Mouse (Mus musculus) kidney, postnatal 25 days (tissue): ENCODE measurements around the gene Thbs4.

Experiments
- DNase-seq, 2 experiments: peaks; one replicate each; pipeline ENCODE4 v3.0.0; 2021; ENCODE audit warnings: mixed read lengths in 2 of 2

Gene Thbs4

DNA sequence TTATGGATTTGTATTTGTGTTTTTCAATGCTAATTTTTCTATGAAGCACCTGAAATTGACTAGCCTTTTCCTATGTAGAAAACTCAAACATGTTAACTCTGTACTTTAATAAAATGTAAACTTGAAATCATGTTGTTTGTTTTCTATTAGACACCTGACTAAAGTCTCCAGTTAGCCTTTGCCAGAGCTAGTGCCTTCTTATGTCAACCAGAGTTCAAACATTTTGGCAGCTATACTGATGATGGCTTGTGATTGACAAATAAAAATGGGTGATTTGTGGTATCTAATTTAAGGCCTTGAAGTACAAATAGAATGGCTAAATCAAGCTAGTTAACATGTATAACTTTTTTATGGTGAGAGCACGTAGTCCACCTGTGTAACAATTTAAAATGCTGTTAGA, 82.8 kb downstream of the Thbs4 start:
- DNase-seq: no peak

DNA sequence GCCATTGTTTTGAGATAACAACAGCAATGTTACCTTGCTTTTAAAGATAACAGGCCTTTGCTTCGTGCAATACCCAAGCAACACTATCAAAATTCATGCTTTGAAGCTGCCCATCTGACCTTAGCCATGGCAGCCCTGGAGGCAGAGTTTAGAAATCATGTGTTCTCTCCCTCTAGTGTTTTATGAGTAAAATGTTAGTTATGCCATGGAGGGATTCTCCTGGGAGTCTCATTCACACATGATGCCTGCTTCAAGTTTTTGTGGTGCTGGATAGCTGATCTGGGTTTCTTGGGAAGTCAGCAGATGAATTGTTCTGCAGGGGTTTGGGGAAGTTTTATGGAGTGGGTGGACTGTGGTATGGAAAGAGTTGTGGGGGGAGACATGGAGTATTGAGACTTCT, 84.3 kb downstream of the Thbs4 start:
- no peak for DNase-seq

DNA sequence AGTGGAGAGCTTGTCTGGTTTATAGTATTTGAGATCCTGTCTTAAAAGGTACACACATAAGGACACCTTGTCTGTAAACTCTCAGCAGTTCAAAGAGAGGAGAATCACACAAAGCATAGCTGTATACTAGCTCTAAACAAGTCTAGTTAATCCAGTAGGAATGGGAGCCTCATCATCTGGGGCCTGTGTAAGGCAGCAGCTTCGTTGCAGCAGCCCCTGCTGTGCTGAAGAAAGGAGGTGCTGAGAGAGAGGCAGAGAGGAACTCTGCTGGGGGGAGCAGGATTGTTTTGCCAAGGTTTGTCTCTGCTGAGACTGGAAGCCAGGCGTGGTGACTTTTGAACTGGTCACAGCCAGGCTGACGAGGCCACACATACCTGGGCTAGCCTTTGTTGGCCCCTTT, 85.1 kb downstream of the Thbs4 start:
- no peak for DNase-seq

DNA sequence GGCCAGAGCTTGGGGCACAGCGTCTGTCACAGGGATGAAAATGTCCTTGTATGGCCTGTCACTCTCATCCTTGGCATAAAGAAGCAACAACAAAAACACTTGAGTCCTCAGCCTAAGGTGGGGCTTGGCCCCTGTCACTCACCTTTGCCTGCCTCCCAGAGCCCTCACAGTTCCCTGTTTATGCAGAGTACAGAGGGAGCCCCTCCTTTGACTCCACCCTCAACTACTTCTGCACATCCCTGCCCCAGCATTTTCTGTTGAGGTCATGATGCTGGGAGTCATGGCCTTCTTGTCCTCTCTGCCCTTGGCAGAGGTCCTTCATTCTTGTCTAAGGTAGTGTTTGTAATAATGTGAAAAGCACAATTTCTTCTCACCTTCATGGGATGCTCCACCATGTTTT, 86.2 kb downstream of the Thbs4 start:
- DNase-seq: no peak

DNA sequence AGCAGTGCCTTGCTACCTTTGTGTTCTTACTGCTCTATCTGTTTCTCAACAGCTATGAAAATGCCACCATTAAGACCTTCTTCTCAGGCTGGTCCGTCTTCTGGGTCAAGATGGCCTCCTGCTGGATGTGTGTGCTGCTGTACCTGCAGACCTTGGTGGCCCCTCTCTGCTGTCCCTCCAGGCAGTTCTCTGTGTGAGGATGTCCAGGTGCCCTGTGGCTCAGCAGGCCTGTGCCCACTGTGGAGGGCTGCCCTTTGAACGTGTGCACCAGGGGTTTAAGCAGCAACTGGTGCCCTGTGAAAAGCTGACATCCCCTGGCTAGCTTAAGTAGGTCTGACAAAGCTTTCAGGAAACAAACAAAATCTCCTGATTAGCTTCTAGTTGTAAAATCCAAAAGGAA, 86.7 kb downstream of the Thbs4 start:
- no peak for DNase-seq

DNA sequence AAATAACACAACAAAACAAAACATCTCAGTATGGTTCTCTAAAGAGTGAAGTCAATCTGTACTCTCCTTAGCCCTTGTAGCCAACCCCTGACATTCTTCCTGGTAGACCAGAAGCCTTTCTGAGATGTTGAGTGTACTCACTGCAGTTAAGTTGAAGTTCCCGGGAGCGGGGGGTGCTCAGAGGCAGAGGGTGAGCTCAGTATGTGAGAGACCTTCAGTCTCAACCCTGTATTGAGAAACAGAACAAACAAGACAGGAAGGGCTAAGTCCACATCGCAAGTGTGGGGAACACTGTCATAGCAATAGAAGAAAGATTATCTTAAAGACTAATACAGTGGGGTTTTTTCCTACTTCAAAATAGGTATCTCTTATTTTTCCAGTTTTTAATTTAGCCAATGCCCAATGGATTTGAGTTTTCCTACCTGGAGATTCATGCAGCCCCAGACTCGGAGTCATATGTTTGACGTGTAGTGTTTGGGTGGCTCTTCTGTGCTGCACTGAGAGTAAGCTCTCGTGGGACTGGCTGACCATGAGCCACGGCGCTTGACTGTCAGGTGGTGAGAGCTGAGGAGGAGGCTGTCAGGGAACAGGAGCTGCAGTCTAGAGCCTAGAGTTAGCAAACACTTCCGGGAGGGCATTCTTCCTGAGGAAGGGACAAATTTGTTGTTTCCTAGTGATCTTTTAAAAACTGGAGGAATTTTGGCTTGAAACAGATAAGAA, 88.1 kb downstream of the Thbs4 start:
- DNase-seq: no peak

DNA sequence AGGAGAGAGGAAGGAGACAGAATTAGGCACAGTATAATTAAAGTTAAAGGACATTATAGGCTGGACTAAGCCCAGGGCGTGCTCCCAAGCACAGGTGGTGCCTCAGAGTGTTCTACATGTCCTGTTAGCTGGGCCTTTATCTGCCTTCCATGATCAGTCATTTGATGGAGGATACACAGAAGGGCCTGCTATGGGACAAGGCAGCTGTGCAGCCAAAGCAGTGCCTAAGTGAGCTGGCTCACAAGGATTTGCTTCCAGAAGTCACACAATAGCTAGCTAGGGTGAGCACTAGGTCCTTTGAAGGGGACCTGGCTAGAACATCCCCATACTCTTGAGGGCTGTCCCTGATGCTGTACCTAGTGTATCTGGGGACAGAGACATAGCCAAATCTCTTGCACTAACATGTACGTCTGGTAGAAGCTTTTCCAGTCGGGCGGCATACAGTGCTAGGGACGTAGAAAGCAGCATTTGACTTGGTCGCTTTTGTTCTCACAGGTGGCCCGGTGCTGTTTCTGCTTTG, 89.5 kb downstream of the Thbs4 start:
- no peak for DNase-seq

DNA sequence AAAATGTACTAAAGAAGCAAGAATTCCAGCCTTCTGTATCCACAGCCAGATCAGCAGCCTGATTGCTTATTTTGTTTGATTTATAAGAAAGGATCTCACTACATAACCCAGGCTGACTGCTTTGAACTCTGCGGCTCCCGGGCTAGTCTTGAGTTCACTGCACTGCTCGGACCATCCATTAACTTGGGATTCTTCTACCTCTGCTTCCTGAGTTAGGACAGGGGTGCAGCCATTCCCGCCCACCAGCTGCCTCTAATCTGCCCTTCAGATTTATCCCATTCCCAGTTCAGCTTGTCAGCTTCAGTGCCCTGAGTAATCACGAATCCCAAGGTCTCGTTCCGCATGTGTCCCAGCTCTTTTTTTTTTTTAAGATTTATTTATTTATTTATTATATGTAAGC, 90.4 kb downstream of the Thbs4 start:
- no peak for DNase-seq

DNA sequence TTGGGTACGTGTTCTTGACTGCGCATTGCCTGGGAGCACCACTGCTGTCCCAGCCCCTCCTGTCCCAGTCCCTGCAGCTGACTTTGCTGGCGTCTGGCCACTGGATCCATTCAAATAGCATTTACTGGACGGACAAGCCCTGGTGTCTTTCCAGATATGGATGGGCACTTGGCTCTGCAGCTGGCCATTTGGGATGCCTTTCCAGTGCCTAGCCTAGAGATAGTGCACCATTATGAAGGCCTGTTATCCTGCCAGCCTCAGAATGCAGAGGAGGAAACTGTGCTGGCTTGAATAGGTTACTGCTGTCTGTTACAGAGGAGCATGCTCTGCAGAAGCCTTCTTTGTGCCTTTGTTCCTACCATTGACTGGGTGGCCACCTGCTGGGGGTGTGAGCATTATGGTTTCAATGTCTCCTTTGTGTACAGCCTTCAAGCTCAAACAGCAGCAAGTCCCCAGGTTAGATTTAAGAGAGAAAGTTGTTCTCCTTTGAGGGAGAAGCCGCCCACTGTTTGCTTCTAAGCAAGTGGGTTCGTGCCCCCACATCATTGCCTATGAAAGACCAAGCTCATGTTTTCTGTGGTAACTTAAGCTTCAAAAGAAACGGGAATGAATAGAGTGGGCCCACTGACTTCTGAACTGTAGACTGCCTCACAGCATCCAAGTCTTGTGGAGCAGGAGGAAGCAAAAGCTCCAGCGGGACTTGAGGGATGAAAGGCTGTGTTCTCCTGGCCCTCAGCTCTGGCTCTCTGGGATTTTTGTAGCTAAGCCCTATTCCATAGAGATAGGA, 91.2 kb downstream of the Thbs4 start:
- DNase-seq: no peak

DNA sequence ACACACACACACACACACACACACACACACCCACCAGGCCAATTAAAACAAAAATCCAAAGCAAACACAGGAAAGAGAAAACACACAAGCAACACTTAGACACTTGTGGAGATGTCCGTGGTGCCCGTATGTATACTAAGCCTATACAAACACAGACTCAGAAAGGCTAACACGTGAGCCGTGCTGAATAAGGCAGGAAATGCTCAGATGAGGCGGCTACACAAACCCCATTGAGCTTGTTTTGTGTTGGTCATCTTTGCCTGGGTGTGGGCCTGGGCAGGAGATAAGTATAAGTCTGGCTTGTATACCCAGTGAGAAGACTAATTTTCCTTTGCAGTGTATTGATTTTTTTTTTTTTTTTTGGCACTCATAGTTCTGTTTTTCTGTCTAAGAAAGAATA, 92.6 kb downstream of the Thbs4 start:
- no peak for DNase-seq
